Mouse (Mus musculus): ENCODE measurements around the gene Deup1.
"Not testable (repeated sequence)": the region's sequence is repeated elsewhere in the genome, so short reads cannot be mapped to it uniquely, and the experiment has no call there.

Gene Deup1

GRCm38 (mm10) chr9:15594148-15594547, 33.6 kb downstream of the Deup1 start:
- no peak for DNase-seq (ENCODE audit: extremely low read depth, low read depth, low spot score)

GRCm38 (mm10) chr9:15587157-15587854, 40.4 kb downstream of the Deup1 start:
- no peak for DNase-seq (ENCODE audit: extremely low read depth, low read depth, low spot score)

GRCm38 (mm10) chr9:15585956-15586355, 41.8 kb downstream of the Deup1 start:
- no peak for DNase-seq (ENCODE audit: extremely low read depth, low read depth, low spot score)

GRCm38 (mm10) chr9:15584209-15584608, 43.5 kb downstream of the Deup1 start:
- DNase-seq (ENCODE audit: extremely low read depth, low read depth, low spot score): no peak

- DNase-seq (ENCODE audit: extremely low read depth, low read depth, low spot score): no peak
Measured at GRCm38 (mm10) chr9:15582026-15582425, 45.7 kb downstream of the Deup1 start.

GRCm38 (mm10) chr9:15580176-15580575, 47.6 kb downstream of the Deup1 start:
- no peak for DNase-seq (ENCODE audit: extremely low read depth, low read depth, low spot score)

- DNase-seq (ENCODE audit: extremely low read depth, low read depth, low spot score): no peak
Measured at GRCm38 (mm10) chr9:15578946-15579345, 48.8 kb downstream of the Deup1 start.

- DNase-seq (ENCODE audit: extremely low read depth, low read depth, low spot score): no peak
Measured at GRCm38 (mm10) chr9:15578427-15578826, 49.3 kb downstream of the Deup1 start.

- DNase-seq (ENCODE audit: extremely low read depth, low read depth, low spot score): no peak
Measured at GRCm38 (mm10) chr9:15574750-15575454, 52.8 kb downstream of the Deup1 start.

- no peak for DNase-seq (ENCODE audit: extremely low read depth, low read depth, low spot score)
Measured at GRCm38 (mm10) chr9:15562353-15562752, 65.4 kb downstream of the Deup1 start.

- DNase-seq (ENCODE audit: extremely low read depth, low read depth, low spot score): no peak
Measured at GRCm38 (mm10) chr9:15560451-15560850, 67.3 kb downstream of the Deup1 start.

GRCm38 (mm10) chr9:15553322-15553721, 74.4 kb downstream of the Deup1 start:
- DNase-seq (ENCODE audit: extremely low read depth, low read depth, low spot score): no peak

GRCm38 (mm10) chr9:15551933-15552851, 75.5 kb downstream of the Deup1 start:
- DNase-seq (ENCODE audit: extremely low read depth, low read depth, low spot score): no peak

GRCm38 (mm10) chr9:15551073-15551472, 76.7 kb downstream of the Deup1 start:
- not testable (repeated sequence) for DNase-seq (ENCODE audit: extremely low read depth, low read depth, low spot score)

GRCm38 (mm10) chr9:15550461-15550961, 77.2 kb downstream of the Deup1 start:
- no peak for DNase-seq (ENCODE audit: extremely low read depth, low read depth, low spot score)

GRCm38 (mm10) chr9:15541735-15542354, 85.9 kb downstream of the Deup1 start:
- peak; percentile 91 for DNase-seq (ENCODE audit: extremely low read depth, low read depth, low spot score)

- no peak for DNase-seq (ENCODE audit: extremely low read depth, low read depth, low spot score)
Measured at GRCm38 (mm10) chr9:15538979-15539533, 88.7 kb downstream of the Deup1 start.

- no peak for DNase-seq (ENCODE audit: extremely low read depth, low read depth, low spot score)
Measured at GRCm38 (mm10) chr9:15537455-15538048, 90.2 kb downstream of the Deup1 start.

GRCm38 (mm10) chr9:15536861-15537426, 90.8 kb downstream of the Deup1 start:
- no peak for DNase-seq (ENCODE audit: extremely low read depth, low read depth, low spot score)

- DNase-seq (ENCODE audit: extremely low read depth, low read depth, low spot score): no peak
Measured at GRCm38 (mm10) chr9:15535418-15535817, 92.3 kb downstream of the Deup1 start.

Data from fat pad, adult 2 months (tissue).